Mouse (Mus musculus) limb, embryonic 12.5 days (tissue): Measurements from ENCODE around the gene Atp8a2. TPM values are rescaled to one million over a fixed set of nuclear protein-coding genes. Genes with fewer than 3 reads are reported as not detected.

Experiments used
- ATAC-seq: fragments of 200-750 bp; cut with Nextera tagmentation; 2 replicates; pipeline ENCODE4 v1.8.0; 2017; ENCODE audit warnings: low read depth, moderate TSS enrichment; ENCODE audit not compliant: insufficient number of reproducible peaks, insufficient read depth, low FRiP score, low TSS enrichment
- H3K27ac ChIP-seq: fragments of 300-500 bp; sonication (generic); 2 replicates; pipeline ENCODE4 v1.5.1; 2016; ENCODE audit warnings: mild to moderate bottlenecking, moderate library complexity
- H3K27me3 ChIP-seq: fragments of 300-500 bp; sonication (generic); 2 replicates; pipeline ENCODE4 v1.6.1; 2016; ENCODE audit warnings: mild to moderate bottlenecking, moderate library complexity
- H3K36me3 ChIP-seq: fragments of 300-500 bp; sonication (generic); 2 replicates; pipeline ENCODE4 v1.6.1; 2016; ENCODE audit warnings: mild to moderate bottlenecking, moderate library complexity
- H3K4me1 ChIP-seq: fragments of 300-500 bp; sonication (generic); replicated peaks from 2 replicates; pipeline ENCODE4 v1.6.1; 2016
- H3K4me2 ChIP-seq: fragments of 300-500 bp; sonication (generic); 2 replicates; pipeline ENCODE4 v1.6.1; 2016; ENCODE audit warnings: mild to moderate bottlenecking, moderate library complexity
- H3K4me3 ChIP-seq: fragments of 300-500 bp; sonication (generic); replicated peaks from 2 replicates; pipeline ENCODE4 v1.5.1; 2016; ENCODE audit warnings: mild to moderate bottlenecking
- H3K9ac ChIP-seq: fragments of 300-500 bp; sonication (generic); replicated peaks from 2 replicates; pipeline ENCODE4 v1.6.1; 2016; ENCODE audit warnings: mild to moderate bottlenecking, moderate library complexity
- H3K9me3 ChIP-seq: fragments of 300-500 bp; sonication (generic); 2 replicates; pipeline ENCODE4 v1.6.1; 2016; ENCODE audit warnings: mild to moderate bottlenecking, moderate library complexity
- WGBS: fragments of 180-500 bp; shearing (Covaris S2); methylation state at CpG from one replicate; pipeline ENCODE4 v1.1.7; 2016; 5-methylcytosine and 5-hydroxymethylcytosine counted together
- polyA plus RNA-seq: library from polyadenylated mRNA; unstranded; fragments of >200 nt; fragmentation: Nextera tagmentation; extraction: Ambion mirVana; gene quantifications from 2 replicates; pipeline ENCODE4 v1.2.1, GENCODE M21; 2016

The Atp8a2 gene
- polyA plus RNA-seq, 1 experiment from 2014 or later = 6.7 TPM

DNA sequence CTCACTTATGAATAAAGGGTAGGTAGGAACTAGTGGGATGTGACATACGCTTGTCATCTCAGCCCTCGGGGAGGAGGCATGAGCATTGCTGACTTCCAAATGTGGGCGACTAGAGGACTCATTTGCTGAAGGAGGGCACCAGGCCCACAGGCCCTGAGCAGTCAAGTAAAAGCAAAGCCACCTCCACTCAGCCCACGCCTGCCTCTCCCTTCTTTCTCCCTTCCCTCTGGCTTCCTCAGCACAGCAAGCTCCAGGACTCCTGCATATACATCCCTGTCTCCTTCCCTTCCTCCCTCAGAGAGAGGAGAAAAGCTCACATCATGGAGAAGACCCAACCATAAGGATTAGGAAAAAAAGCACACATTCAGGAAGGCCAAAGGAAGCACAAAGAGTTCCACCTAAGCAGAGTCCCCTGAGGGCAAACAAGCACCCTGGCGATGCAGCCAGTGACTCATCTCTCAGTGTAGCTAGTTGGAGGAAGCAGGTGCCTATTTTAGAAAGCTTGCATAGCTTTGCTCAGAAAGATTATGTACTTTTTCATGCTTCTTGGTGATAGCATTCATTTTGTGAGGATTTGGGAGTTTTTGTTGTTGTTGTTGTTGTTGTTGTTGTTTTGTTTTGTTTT lies 8.7 kb downstream of the Atp8a2 start:
- Histone ChIP-seq H3K4me1 (no peaks in the 10 kb centered on the region), H3K9ac (no peak overlapping the region), H3K27me3 (no peaks in the 10 kb centered on the region), H3K4me3 (no peak overlapping the region), H3K27ac (no peak overlapping the region), H3K4me2 (no peak overlapping the region), H3K36me3 (no peaks in the 10 kb centered on the region), H3K9me3 (no peaks in the 10 kb centered on the region)
- no peak for ATAC-seq
- WGBS = 74% methylated on average over 5 of the region's 5 CpGs

DNA sequence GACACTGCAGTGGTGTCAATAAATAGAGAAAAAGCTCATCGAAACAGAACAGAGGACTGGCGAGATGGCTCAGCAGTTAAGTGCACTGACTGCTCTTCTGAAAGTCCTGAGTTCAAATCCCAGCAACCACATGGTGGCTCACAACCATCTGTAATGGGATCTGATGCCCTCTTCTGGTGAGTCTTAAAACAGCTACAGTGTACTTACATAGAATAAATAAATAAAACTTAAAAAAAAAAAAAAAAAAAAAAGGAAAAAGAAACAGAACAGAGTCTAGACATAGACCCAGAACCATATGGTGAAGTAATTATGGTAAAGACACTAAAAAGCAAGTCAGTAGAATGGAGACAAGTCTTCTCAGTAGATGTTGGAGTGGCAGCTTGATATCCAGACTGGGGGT lies 15.7 kb downstream of the Atp8a2 start:
- H3K27me3 ChIP-seq = peaks cover 34% of the 10 kb centered on the region
- H3K9me3 ChIP-seq = no peaks in the 10 kb centered on the region
- peaks cover 9% of the 10 kb centered on the region; the same call in 1 of the 2 replicates for H3K4me1 ChIP-seq
- no peaks in the 10 kb centered on the region for H3K36me3 ChIP-seq
- H3K4me2 ChIP-seq = no peak overlapping the region
- no peak overlapping the region for H3K9ac ChIP-seq
- ATAC-seq = no peak
- H3K27ac ChIP-seq = no peak overlapping the region
- 98% methylated on average over 2 of the region's 2 CpGs for WGBS
- no peak overlapping the region for H3K4me3 ChIP-seq

DNA sequence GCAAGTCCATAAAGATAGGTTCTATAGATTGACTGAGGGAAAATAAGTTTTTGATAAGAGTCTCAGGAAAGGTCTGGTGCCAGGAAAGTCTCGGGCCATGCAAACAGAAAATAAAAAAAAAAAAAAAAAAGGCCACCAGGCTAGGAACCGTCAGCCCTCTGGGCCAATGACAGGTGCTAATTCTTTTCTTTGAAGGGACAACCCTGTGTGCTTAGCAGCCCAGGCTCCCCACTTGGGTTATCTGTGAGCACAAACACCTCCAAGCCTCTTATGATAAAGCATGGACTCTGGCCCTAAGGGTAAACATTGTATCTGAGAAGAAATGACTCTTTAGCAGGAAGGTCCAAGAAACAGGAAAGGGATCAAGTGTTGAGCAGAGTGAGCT lies 18.4 kb downstream of the Atp8a2 start:
- peaks cover 9% of the 10 kb centered on the region; the same call in 1 of the 2 replicates for H3K4me1 ChIP-seq
- no peak overlapping the region for H3K4me3 ChIP-seq
- H3K36me3 ChIP-seq = no peaks in the 10 kb centered on the region
- peaks cover 55% of the 10 kb centered on the region for H3K27me3 ChIP-seq
- H3K9ac ChIP-seq = no peak overlapping the region
- H3K27ac ChIP-seq = no peak overlapping the region
- H3K9me3 ChIP-seq = no peaks in the 10 kb centered on the region
- H3K4me2 ChIP-seq = no peak overlapping the region
- WGBS = 34% methylated on average over 2 of the region's 2 CpGs
- ATAC-seq = no peak

DNA sequence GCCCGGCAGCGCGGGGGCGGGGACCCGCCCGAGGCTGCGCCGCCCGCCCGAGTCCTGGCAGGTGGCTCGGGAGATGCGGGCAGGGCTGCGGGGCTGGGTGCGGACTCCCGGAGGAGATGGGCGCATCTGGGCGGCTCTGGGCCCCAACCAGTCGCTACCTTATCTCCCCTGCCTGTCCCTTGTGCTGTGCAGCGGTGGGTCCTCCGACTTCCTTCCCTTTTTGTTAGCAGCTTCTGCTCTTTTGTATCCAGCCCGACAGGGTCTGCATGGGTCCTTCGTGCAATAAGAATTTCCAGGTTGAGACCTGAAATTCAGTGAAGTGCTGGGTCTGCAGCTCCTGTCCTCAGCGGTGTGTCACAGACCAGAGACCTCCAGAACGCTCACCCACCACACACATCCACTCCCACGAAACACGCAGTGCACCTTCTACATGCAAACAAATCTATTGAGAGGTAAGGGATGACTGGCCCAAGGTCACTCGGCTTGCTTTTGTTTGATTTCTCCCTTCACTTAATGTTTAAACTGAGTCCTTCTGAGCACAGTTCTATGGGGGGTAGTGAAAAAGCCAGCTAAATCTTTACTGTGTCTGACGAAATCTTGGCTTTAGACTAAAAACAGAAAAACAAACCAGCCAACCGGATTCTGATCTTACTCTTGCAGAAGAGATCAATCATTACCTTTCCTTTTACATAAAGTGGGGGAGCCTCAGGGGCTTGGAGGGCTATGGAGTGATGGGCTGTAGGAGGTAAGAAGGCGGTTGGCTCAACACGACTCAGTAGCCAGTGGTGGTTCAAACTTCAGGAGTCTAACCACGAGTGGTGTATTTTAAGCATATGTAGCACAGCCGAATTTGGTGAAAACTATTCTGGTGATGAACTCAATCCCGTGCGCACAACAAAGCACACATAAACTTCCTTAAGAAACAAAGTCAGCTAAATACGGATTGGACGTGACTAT lies 19.1 kb downstream of the Atp8a2 start:
- no peak for ATAC-seq
- Histone ChIP-seq H3K36me3 (no peaks in the 10 kb centered on the region), H3K27ac (no peak overlapping the region), H3K27me3 (peaks cover 57% of the 10 kb centered on the region), H3K9ac (peak overlapping the region; percentile 72), H3K9me3 (no peaks in the 10 kb centered on the region), H3K4me1 (peaks cover 9% of the 10 kb centered on the region; the same call in 1 of the 2 replicates), H3K4me2 (peak overlapping the region; percentile 99), H3K4me3 (peak overlapping the region; percentile 72)
- WGBS = 20% methylated on average over 37 of the region's 37 CpGs

DNA sequence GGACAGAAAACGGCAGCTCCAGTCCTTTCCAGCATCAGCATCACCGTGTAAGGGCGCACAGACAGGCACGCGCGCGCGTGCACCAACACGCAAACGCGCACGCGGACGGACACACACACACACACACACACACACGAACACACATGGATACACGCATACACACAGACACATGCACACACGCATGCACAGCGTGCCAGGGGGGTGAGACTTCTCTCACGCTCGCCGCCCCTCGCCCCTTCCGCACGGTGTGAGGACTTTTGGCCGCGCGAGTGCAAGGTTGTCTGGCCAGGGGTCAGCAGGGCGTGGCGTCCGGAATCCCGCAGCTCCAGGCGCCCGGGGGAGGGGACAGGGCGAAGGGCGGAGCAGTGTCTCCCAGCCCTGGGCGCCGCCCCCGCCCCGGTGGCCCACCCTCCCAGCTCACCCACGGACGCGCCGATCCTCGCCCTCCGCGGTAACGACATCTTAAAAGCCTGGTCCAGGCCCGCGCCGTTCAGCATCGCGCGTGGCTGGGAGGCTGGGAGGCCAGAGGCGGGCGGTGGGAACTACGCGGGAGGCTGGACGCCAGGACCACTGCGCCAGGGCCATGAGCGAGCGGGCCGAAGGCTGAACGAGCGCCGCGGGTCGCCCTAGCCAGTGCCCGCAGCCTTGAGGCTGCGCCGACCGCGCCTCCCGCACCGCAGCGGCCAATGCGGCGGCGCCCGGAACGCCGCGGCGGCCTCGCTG lies 19.9 kb downstream of the Atp8a2 start:
- Histone ChIP-seq H3K27me3 (peaks cover 58% of the 10 kb centered on the region), H3K4me3 (peak overlapping the region; percentile 72), H3K4me1 (peaks cover 9% of the 10 kb centered on the region; the same call in 1 of the 2 replicates), H3K36me3 (no peaks in the 10 kb centered on the region), H3K9me3 (no peaks in the 10 kb centered on the region), H3K27ac (no peak overlapping the region), H3K9ac (peak overlapping the region; percentile 72), H3K4me2 (peak overlapping the region; percentile 99)
- ATAC-seq = peak; percentile 79
- under 1% methylated on average over 80 of the region's 84 CpGs for WGBS

DNA sequence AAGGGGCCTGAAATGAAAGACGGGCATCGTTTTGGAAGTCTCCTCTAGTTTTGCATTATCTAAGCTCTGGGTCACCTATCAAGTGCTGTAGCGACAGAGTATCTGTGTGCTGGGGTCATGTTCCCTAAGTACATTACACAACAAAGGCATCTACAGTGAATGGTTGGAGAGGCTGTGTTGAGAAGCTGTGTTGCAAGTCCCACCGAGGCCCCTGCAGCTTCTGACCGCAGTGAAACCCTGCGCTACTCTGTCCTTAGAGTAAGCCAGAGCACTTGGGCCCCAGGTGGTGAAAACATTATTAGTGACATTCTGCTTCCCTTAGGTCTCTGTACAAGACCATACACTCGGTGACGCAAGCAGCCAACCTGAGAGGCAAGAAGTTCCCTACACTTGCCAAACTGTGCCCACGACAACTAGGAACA lies 20.5 kb downstream of the Atp8a2 start:
- H3K4me2 ChIP-seq = peak overlapping the region; percentile 99
- H3K27ac ChIP-seq = no peak overlapping the region
- peaks cover 9% of the 10 kb centered on the region; the same call in 1 of the 2 replicates for H3K4me1 ChIP-seq
- 0 out of 2 replicates have a peak, but pooled peaks have one; percentile 28 for ATAC-seq
- no peaks in the 10 kb centered on the region for H3K36me3 ChIP-seq
- peaks cover 58% of the 10 kb centered on the region for H3K27me3 ChIP-seq
- H3K4me3 ChIP-seq = peak overlapping the region; percentile 72
- 31% methylated on average over 9 of the region's 9 CpGs for WGBS
- H3K9me3 ChIP-seq = no peaks in the 10 kb centered on the region
- H3K9ac ChIP-seq = peak overlapping the region; percentile 72; the same call in 1 of the 2 replicates

DNA sequence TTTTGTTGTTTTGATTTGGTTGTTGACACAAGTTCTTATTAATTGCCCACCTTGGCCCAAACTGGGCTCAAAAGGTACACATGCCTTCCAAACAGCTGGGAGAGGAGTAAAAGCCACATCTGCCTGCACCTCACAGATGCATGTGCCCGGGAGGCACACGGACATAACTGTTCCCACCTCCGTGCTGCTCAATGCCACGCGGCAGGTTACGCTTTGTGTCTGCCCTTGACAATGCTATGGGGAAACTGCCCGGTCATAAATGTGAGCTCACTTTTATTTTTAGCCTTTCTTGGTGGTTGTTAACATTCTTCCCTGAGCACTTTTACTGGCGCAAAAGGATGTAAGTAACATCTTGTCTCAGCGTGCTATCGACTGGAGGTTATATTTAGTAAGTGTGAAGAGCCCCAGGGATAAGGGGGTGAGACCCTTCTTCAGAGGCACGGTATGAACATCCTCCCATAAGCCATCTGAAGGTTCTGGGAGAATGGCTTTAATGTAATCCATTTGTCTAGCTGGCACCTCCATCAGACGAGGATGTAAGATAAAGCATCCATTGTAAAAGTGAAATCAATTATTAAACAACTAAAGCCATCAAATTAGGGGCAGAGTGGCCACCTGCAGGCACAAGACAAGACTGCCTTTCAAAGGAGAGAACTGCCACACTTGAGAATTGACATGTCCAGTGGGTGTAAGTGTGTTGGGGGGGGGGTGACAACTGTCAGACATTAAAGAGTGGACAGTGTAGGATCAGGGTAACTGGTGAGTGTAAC lies 24.5 kb downstream of the Atp8a2 start:
- ATAC-seq = no peak
- Histone ChIP-seq H3K4me2 (no peak overlapping the region), H3K27me3 (peaks cover 36% of the 10 kb centered on the region), H3K27ac (no peak overlapping the region), H3K4me1 (peaks cover 5% of the 10 kb centered on the region; the same call in 1 of the 2 replicates), H3K36me3 (no peaks in the 10 kb centered on the region), H3K9ac (no peak overlapping the region), H3K9me3 (no peaks in the 10 kb centered on the region), H3K4me3 (no peak overlapping the region)
- 52% methylated on average over 12 of the region's 12 CpGs for WGBS

DNA sequence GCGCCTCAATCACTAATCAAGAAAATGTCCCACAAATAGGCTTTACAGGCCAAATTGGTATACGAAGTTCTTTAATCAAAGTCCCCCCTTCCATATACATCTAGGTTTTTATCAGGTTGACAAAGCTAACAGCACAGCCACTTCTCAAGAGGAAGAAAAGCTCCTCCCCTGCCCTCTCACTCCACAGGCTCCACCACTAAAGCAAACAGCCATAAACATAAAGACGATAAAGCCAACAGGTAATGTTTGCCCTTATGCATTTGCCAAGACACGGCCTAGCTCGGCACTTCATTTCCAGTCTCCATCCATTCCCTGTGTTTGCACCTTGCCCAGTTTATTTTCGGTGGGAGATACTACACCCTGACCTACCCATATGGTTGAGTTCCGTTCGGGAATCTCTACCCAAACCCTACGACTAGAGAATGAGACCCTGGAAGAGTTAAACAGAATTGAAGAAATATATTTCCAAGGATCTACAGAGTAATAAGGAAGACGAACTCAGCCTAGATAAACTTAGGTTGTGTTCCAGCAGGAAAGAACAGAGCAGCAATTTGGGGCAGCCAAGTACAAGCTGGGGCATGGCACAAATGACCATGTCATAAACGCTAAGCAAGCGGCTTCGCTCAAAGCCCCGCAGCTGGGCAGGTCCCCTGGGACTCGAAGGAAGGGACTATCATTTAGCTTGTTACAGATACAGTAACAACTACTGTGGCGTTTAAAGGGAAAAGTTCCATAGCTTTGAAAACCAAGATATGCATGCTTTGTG lies 26.0 kb downstream of the Atp8a2 start:
- Histone ChIP-seq H3K27ac (no peak overlapping the region), H3K9me3 (no peaks in the 10 kb centered on the region), H3K4me3 (no peak overlapping the region), H3K4me1 (no peaks in the 10 kb centered on the region), H3K4me2 (no peak overlapping the region), H3K36me3 (no peaks in the 10 kb centered on the region), H3K9ac (no peak overlapping the region), H3K27me3 (peaks cover 21% of the 10 kb centered on the region)
- 63% methylated on average over 16 of the region's 16 CpGs for WGBS
- no peak for ATAC-seq

DNA sequence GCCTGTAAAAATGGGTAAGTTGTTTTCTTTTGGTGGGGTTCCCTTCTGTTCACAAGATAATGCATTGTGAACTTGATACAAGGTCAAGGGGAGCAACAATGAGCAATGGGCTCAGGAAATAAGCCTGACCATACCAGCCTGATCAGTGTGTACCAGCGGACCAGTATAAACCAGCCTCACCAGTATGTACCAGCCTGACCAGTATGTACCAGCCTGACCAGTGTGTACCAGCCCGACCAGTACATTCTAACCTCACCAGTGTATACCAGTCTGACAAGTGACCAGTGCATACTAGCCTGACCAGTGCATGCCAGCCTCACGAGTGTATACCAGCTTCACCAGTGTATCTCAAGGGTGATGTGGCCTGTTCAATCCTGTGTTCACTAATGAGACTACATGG lies 33.6 kb downstream of the Atp8a2 start:
- Histone ChIP-seq H3K27me3 (no peaks in the 10 kb centered on the region), H3K9ac (no peak overlapping the region), H3K4me3 (no peak overlapping the region), H3K4me2 (no peak overlapping the region), H3K9me3 (no peaks in the 10 kb centered on the region), H3K27ac (no peak overlapping the region), H3K4me1 (no peaks in the 10 kb centered on the region), H3K36me3 (no peaks in the 10 kb centered on the region)
- no peak for ATAC-seq
- 84% methylated on average over 3 of the region's 3 CpGs for WGBS

DNA sequence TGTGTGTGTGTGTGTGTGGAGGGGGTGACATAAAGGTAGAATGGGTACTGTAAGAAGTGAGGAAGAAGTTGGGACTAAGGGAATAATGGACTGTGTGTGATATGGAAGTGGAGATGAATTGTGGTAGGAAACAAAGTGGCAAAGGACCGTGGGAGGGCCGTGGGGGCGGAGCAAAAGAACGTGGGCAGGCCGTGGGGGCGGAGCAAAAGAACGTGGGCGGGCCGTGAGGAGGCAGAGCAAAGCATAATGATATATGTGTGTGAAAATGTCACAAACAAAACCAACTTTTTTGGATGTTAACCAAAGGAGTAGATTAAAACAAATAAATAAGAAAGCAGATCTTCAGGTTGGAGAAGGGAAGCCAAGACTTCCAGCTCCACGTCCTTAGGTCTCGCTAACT lies 44.6 kb downstream of the Atp8a2 start:
- Histone ChIP-seq H3K9me3 (no peaks in the 10 kb centered on the region), H3K4me1 (no peaks in the 10 kb centered on the region), H3K9ac (no peak overlapping the region), H3K4me3 (no peak overlapping the region), H3K27ac (no peak overlapping the region), H3K27me3 (no peaks in the 10 kb centered on the region), H3K36me3 (no peaks in the 10 kb centered on the region), H3K4me2 (no peak overlapping the region)
- WGBS = 81% methylated on average over 11 of the region's 11 CpGs
- no peak for ATAC-seq
